Mouse (Mus musculus) liver, adult (tissue): ENCODE data around the gene Rexo4.

Experiments used
- GATA4 ChIP-seq: IDR thresholded peaks from 2 replicates; pipeline ENCODE4 v1.6.1; 2014; ENCODE audit warnings: mild to moderate bottlenecking, low read length; ENCODE audit not compliant: insufficient replicate concordance

Rexo4 gene

DNA sequence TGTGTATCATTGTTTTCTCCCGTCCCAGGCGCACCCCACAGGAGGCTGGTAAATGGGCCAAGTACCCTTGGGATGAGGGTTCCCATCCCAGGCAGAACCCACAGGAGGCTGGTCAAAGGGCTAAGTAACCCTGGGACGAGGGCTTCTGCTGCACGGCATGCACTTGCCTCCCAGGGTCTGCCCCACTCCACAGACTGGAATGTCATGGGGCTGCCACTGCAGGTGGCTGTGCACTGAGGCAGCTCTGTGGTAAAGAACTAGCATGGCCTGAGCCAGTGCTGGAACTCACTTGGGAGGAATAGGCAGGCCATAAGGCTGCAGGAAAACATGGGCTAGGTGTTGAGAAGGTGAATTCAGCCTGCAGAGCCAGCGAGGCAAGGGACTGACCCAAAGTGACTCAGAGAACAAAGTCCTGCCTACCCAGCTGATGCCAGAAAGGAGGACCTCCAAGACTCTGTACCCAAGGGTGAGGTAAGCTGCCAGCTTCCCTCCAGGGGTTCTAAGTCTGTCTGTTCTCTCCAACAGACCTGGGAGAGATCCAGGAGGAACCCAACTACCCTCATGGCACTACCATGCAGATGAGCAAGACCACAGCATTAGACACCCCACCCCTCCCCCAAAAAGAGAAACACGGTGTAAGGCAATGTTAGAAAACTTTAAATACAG, 43.9 kb downstream of the Rexo4 start:
- TF ChIP-seq GATA4, result no peak

DNA sequence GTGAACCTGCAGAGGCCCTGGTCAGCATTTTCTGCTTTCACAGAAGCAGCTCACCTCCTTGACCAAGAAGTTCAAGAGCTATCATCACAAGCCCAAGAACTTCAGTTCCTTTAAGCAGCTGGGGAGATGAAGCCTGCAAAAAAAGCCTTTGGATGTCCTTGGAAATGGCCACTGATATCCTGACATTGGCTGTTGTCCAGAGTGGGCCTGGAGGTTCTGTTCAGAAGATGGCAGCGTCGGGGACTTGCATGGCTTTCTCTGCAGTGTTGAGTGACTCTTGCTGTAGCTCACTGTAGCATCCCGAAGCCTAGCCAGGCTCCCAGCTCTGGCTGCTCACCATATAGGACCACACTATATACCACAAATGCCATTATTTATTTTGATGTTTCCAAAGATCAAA, 44.5 kb downstream of the Rexo4 start:
- no peak for TF ChIP-seq GATA4

DNA sequence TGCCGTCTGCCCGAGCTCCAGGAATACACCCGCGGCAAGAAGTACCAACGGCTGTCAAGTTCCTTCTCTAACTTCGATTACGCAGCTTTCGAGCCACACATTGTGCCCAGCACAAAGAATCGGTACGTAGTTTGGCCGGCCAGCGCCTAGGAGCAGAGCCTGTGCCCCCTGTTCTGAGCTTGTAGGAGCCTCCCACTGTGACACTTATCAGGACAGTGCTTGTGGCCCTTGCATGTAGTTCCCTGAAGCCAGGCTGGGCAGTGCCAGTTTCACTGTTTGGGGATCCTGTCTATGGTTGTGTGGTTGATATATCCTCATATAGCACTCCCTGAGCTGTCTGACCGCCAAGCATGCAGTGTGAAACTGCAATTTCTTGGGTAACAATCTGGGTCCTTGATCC, 47.4 kb downstream of the Rexo4 start:
- TF ChIP-seq GATA4, result no peak

DNA sequence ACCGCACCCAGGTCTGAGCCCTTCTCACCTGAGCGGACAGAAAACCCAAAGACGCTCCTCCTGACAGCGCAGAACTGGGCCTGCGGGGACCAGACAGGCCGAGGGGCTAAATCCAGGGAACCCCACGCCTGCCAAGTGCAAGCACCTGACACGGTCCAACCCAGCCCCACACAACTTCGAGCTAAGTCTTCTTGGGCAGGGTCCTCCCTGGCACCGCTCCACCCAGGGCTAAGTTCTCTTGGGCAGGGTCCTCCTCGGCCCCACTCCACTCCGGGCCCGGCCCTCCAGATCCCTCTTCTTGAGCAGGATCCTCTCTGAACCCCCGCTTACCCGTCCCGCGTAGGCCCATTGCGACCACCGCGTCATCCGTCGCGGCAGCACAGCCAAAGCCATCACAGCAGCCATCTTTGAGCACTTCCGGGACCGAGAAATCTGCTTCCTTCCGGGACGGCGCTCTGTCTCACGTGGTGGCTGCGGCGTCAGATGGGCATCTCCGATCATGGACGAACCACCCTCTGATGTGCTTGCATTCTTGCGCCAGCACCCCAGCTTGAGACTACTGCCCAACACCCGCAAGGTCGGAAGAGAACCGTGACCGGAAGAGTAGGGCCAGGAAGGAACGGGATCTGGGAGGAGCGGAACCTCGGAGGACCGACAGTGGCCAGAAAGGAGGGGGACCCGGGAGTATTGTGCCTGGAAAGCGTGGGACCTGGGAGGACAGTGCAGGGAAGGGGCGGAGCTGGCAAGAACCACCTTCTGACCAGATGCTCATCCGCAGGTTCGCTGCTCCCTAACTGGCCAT, 48.1 kb downstream of the Rexo4 start, which contains the start of the genes Surf2 and Surf1:
Gene Surf2, plus strand, starts transcription at position 441 of the 802 bp plus-strand sequence.
Gene Surf1, minus strand, starts transcription at position 604 of the 802 bp plus-strand sequence.
- no peak for TF ChIP-seq GATA4

DNA sequence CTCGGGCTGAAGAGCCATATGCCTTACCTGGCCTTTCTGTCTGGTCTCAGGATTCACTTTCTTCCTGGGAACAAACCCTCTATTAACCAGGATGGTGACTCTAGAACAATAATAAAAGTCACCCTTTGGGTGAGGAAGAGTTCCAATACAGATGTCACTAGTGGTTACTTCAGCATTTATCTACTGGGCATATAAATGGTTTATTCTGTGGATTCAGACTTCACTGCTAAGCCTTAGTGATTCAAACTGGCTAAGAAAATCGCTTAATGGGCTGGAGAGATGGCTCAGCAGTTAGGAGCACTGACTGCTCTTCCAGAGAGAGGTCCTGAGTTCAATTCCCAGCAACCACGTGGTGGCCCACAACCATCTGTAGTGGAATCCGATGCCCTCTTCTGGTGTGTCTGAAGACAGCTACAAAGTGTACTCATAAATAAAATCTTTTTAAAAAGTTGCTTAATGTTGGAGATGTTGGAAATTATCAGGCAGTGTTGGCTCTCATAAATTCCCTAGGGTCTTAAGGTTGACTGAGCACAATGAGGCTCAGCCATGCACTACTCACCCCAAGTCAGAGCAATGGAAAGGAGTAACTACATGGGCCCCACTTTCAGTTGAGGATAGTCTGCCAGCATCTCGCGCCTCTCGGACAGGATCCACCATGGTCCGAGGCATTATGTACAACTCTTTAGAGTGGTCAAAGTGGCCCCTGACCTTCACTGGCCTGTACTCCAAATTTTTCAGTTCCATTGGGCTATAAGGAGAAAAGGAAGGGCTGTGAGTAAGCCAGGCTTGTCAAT, 49.8 kb downstream of the Rexo4 start:
- no peak for TF ChIP-seq GATA4

DNA sequence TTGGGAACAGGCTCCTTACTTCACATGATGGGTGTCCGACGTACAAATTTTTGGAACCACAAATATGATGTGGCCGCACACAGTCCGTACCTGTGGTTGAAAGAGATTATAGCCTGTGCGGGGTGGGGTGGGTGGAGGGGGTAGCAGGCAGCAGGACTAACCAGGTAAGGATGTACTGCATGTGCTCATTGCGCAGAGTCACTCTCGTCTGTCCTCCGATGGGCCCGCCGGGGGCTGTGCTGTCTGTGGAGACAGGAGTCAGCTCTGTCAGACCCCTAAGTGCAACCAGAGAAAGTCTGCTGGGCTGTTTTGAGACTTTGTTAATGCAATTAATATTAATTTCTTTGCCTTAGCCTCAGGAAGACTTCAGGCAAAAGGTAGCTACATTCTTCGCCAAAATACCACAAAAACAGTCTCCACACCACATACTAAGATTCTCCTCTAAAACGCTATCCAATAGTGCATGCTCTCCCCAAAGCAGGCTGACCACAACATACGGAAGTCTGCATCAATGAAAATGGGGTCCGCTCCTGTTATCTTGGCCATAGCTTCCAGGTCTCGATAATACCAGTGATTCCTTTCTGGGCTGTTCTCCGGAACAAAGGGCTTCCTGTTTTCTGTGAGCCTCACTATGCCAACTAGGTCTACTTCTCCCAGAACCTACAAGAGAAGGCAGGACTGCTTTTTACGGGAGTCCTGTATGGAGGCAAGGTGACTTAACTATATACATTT, 50.6 kb downstream of the Rexo4 start:
- no peak for TF ChIP-seq GATA4

DNA sequence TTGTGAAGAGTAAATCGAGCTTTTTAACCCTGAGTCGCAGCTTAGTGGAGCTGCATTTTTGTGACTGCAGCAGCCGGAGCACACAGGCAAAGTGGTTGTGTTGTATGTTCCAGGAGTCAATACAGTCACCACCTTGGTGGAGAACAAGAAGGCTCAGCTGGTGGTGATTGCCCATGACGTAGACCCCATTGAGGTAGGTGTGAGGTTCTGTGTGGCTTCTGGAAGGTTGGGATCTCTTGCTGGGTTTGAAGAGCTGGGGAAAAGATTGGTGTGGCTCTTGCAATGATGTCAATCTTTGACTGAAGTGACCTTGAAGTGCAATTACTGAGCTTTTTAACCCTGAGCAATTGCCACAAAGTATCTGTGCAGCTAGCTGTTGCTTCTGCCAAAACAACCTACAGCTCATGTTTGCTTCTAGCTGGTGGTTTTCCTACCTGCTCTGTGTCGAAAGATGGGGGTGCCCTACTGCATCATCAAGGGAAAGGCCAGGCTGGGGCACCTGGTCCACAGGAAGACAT, 51.9 kb downstream of the Rexo4 start:
- no peak for TF ChIP-seq GATA4

DNA sequence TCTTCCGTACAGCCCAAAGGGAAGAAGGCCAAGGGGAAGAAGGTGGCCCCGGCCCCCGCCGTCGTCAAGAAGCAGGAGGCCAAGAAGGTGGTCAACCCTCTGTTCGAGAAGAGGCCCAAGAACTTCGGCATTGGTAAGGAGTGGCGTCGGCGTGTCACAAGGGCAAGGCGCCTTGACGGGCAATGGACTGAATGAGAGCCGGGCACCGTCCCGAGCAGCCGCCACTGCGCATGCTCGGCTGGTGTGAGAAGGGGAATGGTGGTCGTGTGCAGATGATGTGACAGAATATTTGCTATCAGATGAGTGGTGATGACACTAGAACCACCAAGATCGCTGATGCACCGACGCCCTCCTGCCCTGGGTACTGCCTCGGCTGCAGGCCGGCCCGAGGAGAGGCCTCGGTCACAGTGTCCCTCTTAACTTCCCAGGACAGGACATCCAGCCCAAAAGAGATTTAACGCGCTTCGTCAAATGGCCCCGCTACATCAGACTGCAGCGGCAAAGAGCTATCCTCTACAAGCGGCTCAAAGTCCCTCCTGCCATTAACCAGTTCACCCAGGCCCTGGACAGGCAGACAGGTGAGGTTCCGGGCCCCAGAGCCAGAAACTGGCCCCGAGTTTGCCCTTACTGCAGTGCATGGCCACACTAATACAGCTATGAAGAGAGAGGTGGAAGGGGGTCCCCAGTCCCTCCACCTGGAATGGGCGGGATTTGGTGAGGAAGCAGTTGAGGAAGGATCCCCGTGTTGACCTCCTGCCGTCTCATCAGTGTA, 53.0 kb downstream of the Rexo4 start:
- TF ChIP-seq GATA4, result no peak

DNA sequence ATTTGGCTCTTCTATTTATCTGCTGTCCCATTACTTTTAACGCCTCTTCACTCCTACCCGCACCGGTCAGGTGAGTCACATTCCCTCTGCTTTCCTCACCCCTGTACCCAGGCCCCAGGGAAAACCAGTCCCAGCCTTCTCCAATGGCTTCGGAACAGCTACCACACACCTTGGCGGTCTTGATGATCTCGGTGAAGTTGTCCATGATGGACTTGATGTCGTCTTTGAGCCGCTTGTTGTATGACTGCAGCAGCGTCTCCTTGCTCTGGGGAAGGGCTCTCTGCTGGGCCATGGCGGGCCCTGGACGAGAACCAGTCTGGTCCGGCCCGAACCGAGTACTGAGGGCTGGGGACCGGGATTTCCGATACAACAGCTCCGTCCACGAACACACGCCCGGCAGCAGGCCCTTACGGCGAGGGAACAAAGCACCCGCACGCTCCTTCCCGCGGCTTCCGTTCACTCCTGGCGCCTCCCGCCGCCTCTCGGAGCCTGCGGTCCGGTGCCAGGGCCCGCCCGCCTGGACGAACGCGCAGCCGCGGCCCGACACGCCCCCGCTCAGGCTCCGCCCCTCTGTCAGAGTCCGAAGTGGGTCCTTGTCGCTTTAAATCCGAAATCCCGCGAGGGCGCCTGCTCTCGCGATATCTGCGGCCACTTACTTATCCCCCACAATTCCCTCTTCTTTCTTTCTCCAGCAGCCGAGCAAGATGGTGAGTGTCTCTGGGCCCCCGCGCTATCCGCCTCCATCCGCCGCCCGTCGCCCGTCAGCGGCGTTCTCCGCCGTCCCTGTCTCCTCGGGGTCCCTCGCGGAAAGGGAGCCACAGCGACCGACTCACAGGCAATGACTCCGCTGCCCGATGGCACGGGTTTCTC, 53.8 kb downstream of the Rexo4 start, which contains the start of the genes Med22 and Rpl7a:
Gene Med22, minus strand, starts transcription at position 554 of the 870 bp plus-strand sequence.
Gene Rpl7a, plus strand, starts transcription at position 641 of the 870 bp plus-strand sequence.
- TF ChIP-seq GATA4, result no peak

DNA sequence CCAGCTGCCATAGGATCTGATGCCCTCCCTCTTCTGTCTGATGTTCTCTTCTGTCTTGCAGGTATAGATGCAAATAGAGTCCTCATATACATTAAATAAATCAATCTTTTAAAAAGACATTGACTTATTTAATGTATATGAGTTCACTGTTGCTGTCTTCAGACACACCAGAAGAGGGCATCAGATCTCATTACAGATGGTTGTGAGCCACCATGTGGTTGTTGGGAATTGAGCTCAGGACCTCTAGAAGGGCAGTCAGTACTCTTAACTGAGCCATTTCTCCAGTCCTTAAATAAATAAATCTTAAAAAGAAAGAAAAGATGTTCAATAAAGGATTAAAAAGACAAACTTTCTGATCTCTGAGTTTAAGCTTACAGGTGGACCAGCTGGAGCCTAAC, 54.8 kb downstream of the Rexo4 start:
- no peak for TF ChIP-seq GATA4

DNA sequence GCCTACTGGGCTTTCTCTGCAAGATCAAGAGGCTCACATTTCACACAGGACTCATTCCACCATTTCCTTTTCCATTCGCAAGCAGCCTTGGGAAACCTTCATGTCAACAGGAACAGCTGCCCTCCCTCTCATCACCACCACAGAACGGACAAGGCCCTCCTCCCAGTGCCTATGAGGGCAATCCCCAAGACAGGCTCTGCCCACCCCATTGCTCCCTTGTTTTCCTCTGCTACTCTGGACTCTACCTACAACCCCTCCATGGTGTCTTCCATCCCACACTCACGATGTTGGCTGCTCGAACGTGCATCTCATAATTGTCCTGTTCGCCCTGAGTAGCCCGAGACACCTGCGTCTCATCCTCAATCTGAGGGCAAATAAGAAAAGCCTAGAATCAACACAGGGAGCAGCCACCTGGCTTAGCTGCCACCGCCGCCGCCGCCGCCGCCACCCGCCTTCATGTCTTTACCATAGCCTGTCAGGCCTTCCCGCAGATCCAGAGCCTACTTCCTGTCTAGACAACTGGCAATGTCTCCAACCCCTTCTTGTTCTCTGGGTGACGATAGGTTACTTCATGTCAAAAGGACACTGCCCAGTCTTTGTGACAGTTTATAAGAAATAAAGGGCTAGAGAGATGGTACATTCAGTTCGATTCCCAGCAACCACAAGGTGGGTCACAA, 55.3 kb downstream of the Rexo4 start:
- TF ChIP-seq GATA4, result no peak

DNA sequence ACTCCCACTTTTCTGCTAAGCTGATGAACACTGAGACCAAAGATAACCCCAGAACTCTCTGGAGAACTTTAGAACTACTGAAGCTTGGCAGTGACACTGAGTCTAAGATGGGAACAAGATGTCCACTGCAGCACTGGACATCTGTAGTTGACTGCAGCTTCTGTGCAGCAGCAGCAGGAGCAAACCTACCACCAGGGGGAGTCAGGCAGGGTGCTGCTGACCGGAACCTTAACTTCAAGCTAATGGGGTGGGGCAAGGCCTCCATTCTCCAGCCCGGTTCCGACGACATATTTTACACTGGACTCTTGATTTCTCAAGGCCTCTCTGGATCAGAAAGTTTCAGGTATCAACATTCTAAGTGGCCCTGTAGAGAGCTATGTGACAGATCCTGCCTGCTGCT, 57.1 kb downstream of the Rexo4 start:
- TF ChIP-seq GATA4, result no peak

DNA sequence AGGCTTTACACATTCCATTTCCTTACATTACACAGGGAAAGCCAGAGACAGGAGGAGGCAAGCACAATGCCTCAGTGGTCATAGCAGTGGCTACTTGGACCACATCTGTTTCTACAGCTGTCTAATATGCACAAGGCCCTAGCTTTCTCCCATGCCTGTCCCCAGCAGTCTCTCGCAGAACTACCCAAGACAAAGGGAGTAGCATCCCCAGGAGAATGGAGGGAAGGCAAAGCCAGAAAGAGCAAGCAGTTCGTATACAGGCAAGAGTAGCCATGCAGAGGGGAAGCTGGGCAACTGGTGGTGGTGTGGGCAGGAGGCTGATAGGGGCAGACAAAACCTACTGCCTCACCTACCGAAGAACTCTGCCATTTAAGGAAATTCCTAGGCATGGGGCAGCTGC, 57.8 kb downstream of the Rexo4 start:
- TF ChIP-seq GATA4, result no peak

DNA sequence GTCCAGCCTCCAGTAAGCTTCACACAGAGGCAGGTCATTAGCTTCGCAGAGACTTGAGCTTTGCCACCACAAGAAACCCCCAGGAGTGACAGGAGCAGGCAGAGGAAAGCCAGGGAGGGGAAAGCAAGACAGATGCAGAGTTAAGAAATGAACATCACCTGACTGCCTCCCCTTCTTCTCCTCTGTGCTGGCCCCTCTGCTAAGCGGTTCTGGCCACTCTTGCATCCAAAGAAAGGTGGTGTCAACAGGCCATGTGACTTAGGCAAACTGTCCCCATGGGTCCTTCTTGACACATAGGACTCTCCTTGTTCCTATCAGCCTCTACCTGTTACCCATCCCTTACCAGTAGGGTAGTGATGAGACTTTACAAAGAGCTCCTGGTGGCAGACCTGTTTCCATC, 58.2 kb downstream of the Rexo4 start:
- TF ChIP-seq GATA4, result no peak
